Mouse (Mus musculus) heart, embryonic 12.5 days (tissue): ENCODE measurements around the gene Rgs10. TPM values are rescaled to one million over a fixed set of nuclear protein-coding genes. Genes with fewer than 3 reads are reported as not detected.
A peak's percentile ranks its signal among the peaks of the same experiment; 100 is the strongest.

Experiments
- ATAC-seq: fragments of 200-750 bp; cut with Nextera tagmentation; 2 replicates; pipeline ENCODE4 v1.8.0; 2017; ENCODE audit warnings: moderate TSS enrichment, moderate library complexity; ENCODE audit not compliant: insufficient number of reproducible peaks, low FRiP score
- H3K27ac ChIP-seq: fragments of 300-500 bp; sonication (generic); 2 replicates; pipeline ENCODE4 v1.5.1; 2016; ENCODE audit warnings: mild to moderate bottlenecking, moderate library complexity; ENCODE audit not compliant: poor library complexity, severe bottlenecking
- H3K27me3 ChIP-seq: fragments of 300-500 bp; sonication (generic); replicated peaks from 2 replicates; pipeline ENCODE4 v1.6.1; 2016; ENCODE audit warnings: mild to moderate bottlenecking, moderate library complexity
- H3K36me3 ChIP-seq: fragments of 300-500 bp; sonication (generic); 2 replicates; pipeline ENCODE4 v1.6.1; 2016; ENCODE audit warnings: mild to moderate bottlenecking, moderate library complexity
- H3K4me1 ChIP-seq: fragments of 300-500 bp; sonication (generic); replicated peaks from 2 replicates; pipeline ENCODE4 v1.6.1; 2016; ENCODE audit warnings: mild to moderate bottlenecking
- H3K4me2 ChIP-seq: fragments of 300-500 bp; sonication (generic); 2 replicates; pipeline ENCODE4 v1.6.1; 2016; ENCODE audit warnings: mild to moderate bottlenecking, moderate library complexity
- H3K4me3 ChIP-seq: fragments of 300-500 bp; sonication (generic); 2 replicates; pipeline ENCODE4 v1.5.1; 2016; ENCODE audit warnings: mild to moderate bottlenecking
- H3K9ac ChIP-seq: fragments of 300-500 bp; sonication (generic); 2 replicates; pipeline ENCODE4 v1.6.1; 2016; ENCODE audit warnings: mild to moderate bottlenecking, moderate library complexity
- H3K9me3 ChIP-seq: fragments of 300-500 bp; sonication (generic); replicated peaks from 2 replicates; pipeline ENCODE4 v1.6.1; 2016; ENCODE audit warnings: mild to moderate bottlenecking, moderate library complexity
- WGBS: fragments of 180-500 bp; shearing (Covaris S2); methylation state at CpG from one replicate; pipeline ENCODE4 v1.1.7; 2016; 5-methylcytosine and 5-hydroxymethylcytosine counted together
- polyA plus RNA-seq: library from polyadenylated mRNA; unstranded; fragments of >200 nt; fragmentation: Nextera tagmentation; extraction: Ambion mirVana; gene quantifications from 2 replicates; pipeline ENCODE4 v1.2.1, GENCODE M21; 2016

Gene Rgs10
- polyA plus RNA-seq, 1 experiment from 2014 or later, result 13.3 TPM

GRCm38 (mm10) chr7:128408265-128408664 lies 10.3 kb downstream of the Rgs10 start:
- no peak for ATAC-seq
- no peaks in the 10 kb centered on the region for H3K27me3 ChIP-seq
- 94% methylated on average over 5 of the region's 5 CpGs for WGBS
- no peak overlapping the region for H3K27ac ChIP-seq
- H3K9me3 ChIP-seq, result peaks cover 5% of the 10 kb centered on the region; the same call in 1 of the 2 replicates
- H3K36me3 ChIP-seq, result no peaks in the 10 kb centered on the region
- no peak overlapping the region for H3K9ac ChIP-seq
- no peak overlapping the region for H3K4me3 ChIP-seq
- peaks cover 6% of the 10 kb centered on the region for H3K4me1 ChIP-seq
- no peak overlapping the region for H3K4me2 ChIP-seq

DNA sequence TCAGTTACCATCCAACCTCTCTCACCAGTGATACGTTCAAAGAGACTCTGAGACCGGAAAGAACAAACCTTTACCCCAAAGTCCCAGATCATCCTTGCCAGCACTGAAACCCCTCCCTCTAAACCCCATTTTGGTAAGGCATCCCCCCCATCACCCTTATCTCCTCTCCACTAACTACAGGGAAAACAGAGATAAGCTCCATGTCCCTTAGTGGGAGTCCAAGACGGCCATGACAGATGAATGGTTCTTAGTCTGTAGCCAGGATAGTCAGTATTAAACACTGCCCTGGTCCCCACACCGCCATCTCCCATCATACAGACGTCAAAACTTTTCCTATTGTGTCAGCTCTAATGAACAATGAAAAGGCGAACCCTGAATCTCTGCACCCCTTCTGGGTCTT lies 14.6 kb downstream of the Rgs10 start:
- H3K36me3 ChIP-seq, result peaks cover 10% of the 10 kb centered on the region; the same call in 1 of the 2 replicates
- H3K27ac ChIP-seq, result no peak overlapping the region
- H3K4me1 ChIP-seq, result peaks cover under 1% of the 10 kb centered on the region; the same call in 1 of the 2 replicates
- ATAC-seq, result no peak
- H3K4me2 ChIP-seq, result no peak overlapping the region
- H3K27me3 ChIP-seq, result no peaks in the 10 kb centered on the region
- no peak overlapping the region for H3K9ac ChIP-seq
- 70% methylated on average over 6 of the region's 6 CpGs for WGBS
- no peak overlapping the region for H3K4me3 ChIP-seq
- peaks cover 8% of the 10 kb centered on the region; the same call in 1 of the 2 replicates for H3K9me3 ChIP-seq

GRCm38 (mm10) chr7:128403586-128403985 lies 15.0 kb downstream of the Rgs10 start:
- Histone ChIP-seq H3K9me3 (peaks cover 8% of the 10 kb centered on the region; the same call in 1 of the 2 replicates), H3K4me3 (no peak overlapping the region), H3K4me2 (no peak overlapping the region), H3K9ac (no peak overlapping the region), H3K27ac (no peak overlapping the region), H3K36me3 (peaks cover 10% of the 10 kb centered on the region; the same call in 1 of the 2 replicates), H3K27me3 (no peaks in the 10 kb centered on the region), H3K4me1 (peaks cover 5% of the 10 kb centered on the region; the same call in 1 of the 2 replicates)
- no peak for ATAC-seq
- 61% methylated on average over 6 of the region's 6 CpGs for WGBS

GRCm38 (mm10) chr7:128403128-128403527 lies 15.4 kb downstream of the Rgs10 start:
- 55% methylated on average over 10 of the region's 10 CpGs for WGBS
- Histone ChIP-seq H3K27me3 (no peaks in the 10 kb centered on the region), H3K36me3 (peaks cover 10% of the 10 kb centered on the region; the same call in 1 of the 2 replicates), H3K4me2 (no peak overlapping the region), H3K9ac (no peak overlapping the region), H3K9me3 (peaks cover 4% of the 10 kb centered on the region; the same call in 1 of the 2 replicates), H3K4me1 (peaks cover 7% of the 10 kb centered on the region; the same call in 1 of the 2 replicates), H3K27ac (no peak overlapping the region), H3K4me3 (no peak overlapping the region)
- peak; percentile 77; the same call in 1 of the 2 replicates for ATAC-seq

DNA sequence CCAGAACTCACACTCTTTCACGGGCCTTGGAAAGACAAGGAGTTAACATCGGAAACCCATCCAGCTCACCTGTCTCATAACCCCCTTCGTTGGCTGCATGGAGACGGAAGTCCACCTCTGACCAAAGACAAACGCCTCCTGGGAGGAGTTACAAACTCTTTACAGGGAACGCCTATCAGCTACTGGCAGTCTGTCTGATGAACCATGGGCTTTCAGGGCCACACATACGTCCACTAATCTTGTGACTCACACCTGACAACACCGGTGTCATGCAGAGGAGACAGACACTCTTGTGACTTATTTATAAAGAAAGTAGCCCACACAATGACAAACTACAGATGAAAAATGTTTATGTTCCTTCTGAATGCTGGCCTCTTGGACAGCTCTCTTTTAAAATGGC lies 16.0 kb downstream of the Rgs10 start:
- H3K4me2 ChIP-seq, result no peak overlapping the region
- ATAC-seq, result peak; percentile 62
- H3K9ac ChIP-seq, result no peak overlapping the region
- H3K4me1 ChIP-seq, result peaks cover 7% of the 10 kb centered on the region; the same call in 1 of the 2 replicates
- no peak overlapping the region for H3K4me3 ChIP-seq
- H3K27me3 ChIP-seq, result no peaks in the 10 kb centered on the region
- peaks cover 10% of the 10 kb centered on the region; the same call in 1 of the 2 replicates for H3K36me3 ChIP-seq
- no peak overlapping the region for H3K27ac ChIP-seq
- WGBS, result 73% methylated on average over 8 of the region's 8 CpGs
- peaks cover 4% of the 10 kb centered on the region; the same call in 1 of the 2 replicates for H3K9me3 ChIP-seq

DNA sequence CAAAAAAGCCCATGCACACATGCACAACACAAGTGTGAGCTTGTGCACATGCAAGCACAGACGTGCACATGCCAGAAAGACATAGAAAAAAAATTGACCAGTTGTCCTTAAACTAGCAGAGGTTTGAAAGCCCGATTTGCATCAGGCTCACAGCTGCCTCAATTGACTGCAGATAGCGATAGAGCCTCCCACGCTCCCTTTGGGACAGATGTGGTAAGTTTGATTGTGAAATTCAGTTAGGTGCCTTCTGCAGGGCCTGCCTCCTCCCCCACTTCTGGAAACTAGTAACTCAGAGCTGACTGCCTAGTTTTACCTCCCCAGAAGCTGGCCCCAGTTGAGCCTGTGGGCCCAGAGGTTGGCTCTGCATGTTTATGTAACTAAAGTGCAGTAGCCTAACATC lies 19.9 kb downstream of the Rgs10 start:
- H3K9me3 ChIP-seq, result peaks cover 4% of the 10 kb centered on the region; the same call in 1 of the 2 replicates
- no peak overlapping the region for H3K27ac ChIP-seq
- H3K9ac ChIP-seq, result no peak overlapping the region
- no peak overlapping the region for H3K4me2 ChIP-seq
- 67% methylated on average over 4 of the region's 4 CpGs for WGBS
- H3K4me3 ChIP-seq, result no peak overlapping the region
- no peaks in the 10 kb centered on the region for H3K27me3 ChIP-seq
- H3K36me3 ChIP-seq, result peaks cover 10% of the 10 kb centered on the region; the same call in 1 of the 2 replicates
- peaks cover 14% of the 10 kb centered on the region for H3K4me1 ChIP-seq
- ATAC-seq, result no peak

GRCm38 (mm10) chr7:128397066-128397465 lies 21.5 kb downstream of the Rgs10 start:
- H3K27me3 ChIP-seq, result no peaks in the 10 kb centered on the region
- no peak overlapping the region for H3K4me3 ChIP-seq
- WGBS, result 61% methylated on average over 2 of the region's 2 CpGs
- H3K36me3 ChIP-seq, result peaks cover 10% of the 10 kb centered on the region; the same call in 1 of the 2 replicates
- no peak overlapping the region for H3K9ac ChIP-seq
- H3K4me1 ChIP-seq, result peaks cover 30% of the 10 kb centered on the region
- ATAC-seq, result no peak
- no peak overlapping the region for H3K27ac ChIP-seq
- peaks cover 4% of the 10 kb centered on the region; the same call in 1 of the 2 replicates for H3K9me3 ChIP-seq
- H3K4me2 ChIP-seq, result no peak overlapping the region

GRCm38 (mm10) chr7:128393756-128394155 lies 24.8 kb downstream of the Rgs10 start:
- H3K36me3 ChIP-seq, result no peaks in the 10 kb centered on the region
- no peak for ATAC-seq
- H3K4me1 ChIP-seq, result peaks cover 57% of the 10 kb centered on the region
- H3K9me3 ChIP-seq, result no peaks in the 10 kb centered on the region
- H3K27ac ChIP-seq, result no peak overlapping the region
- H3K9ac ChIP-seq, result no peak overlapping the region
- no peak overlapping the region for H3K4me2 ChIP-seq
- 36% methylated on average over 4 of the region's 4 CpGs for WGBS
- H3K27me3 ChIP-seq, result no peaks in the 10 kb centered on the region
- H3K4me3 ChIP-seq, result no peak overlapping the region

- H3K4me3 ChIP-seq, result no peak overlapping the region
- H3K4me1 ChIP-seq, result peaks cover 58% of the 10 kb centered on the region
- 0 out of 2 replicates have a peak overlapping the region, but pooled peaks have one; percentile 24 for H3K27ac ChIP-seq
Observed at GRCm38 (mm10) chr7:128392972-128393314, 25.6 kb downstream of the Rgs10 start.

GRCm38 (mm10) chr7:128392071-128392971 lies 26.2 kb downstream of the Rgs10 start:
- H3K27ac ChIP-seq, result peak overlapping the region; percentile 24
- peaks cover 58% of the 10 kb centered on the region for H3K4me1 ChIP-seq
- 38% methylated on average over 18 of the region's 18 CpGs for WGBS
- no peaks in the 10 kb centered on the region for H3K27me3 ChIP-seq
- no peaks in the 10 kb centered on the region for H3K9me3 ChIP-seq
- ATAC-seq, result peak; percentile 77
- peak overlapping the region; percentile 26 for H3K4me2 ChIP-seq
- no peak overlapping the region for H3K9ac ChIP-seq
- no peak overlapping the region for H3K4me3 ChIP-seq
- no peaks in the 10 kb centered on the region for H3K36me3 ChIP-seq

More at GRCm38 (mm10) chr7:128392972-128393314, 25.6 kb downstream of the Rgs10 start:
- ATAC-seq, result no peak
- Histone ChIP-seq H3K9me3 (no peaks in the 10 kb centered on the region), H3K9ac (no peak overlapping the region), H3K4me2 (no peak overlapping the region), H3K36me3 (no peaks in the 10 kb centered on the region), H3K27me3 (no peaks in the 10 kb centered on the region)
- WGBS, result 50% methylated on average over 5 of the region's 5 CpGs
